Mouse (Mus musculus) thymus, adult 2 months (tissue): Measurements from ENCODE around the gene Hpca.

ENCODE experiments used
- CTCF ChIP-seq: fragments of 200-500 bp; IDR thresholded peaks from 2 replicates; pipeline ENCODE4 v1.5.1; 2012; ENCODE audit warnings: mild to moderate bottlenecking, control low read depth, low read length, moderate library complexity, borderline replicate concordance; ENCODE audit not compliant: control insufficient read depth, poor library complexity, insufficient read depth; ENCODE audit errors: extremely low read depth
- POLR2A ChIP-seq: fragments of 200-500 bp; IDR thresholded peaks from 2 replicates; pipeline ENCODE4 v1.6.1; 2012; ENCODE audit warnings: mild to moderate bottlenecking, low read length, control low read depth, moderate library complexity; ENCODE audit not compliant: control insufficient read depth, poor library complexity, insufficient read depth; ENCODE audit errors: extremely low read depth

- TF ChIP-seq CTCF = no peak
- TF ChIP-seq POLR2A = no peak
Observed at GRCm38 (mm10) chr4:129121569-129122086, at the start of gene Hpca.
